Mouse (Mus musculus) neutrophil, adult 5-6 weeks (primary cell): ENCODE results near the gene Slc22a4. TPM values are rescaled to one million over a fixed set of nuclear protein-coding genes. Genes with fewer than 3 reads are reported as not detected.
"Not testable (repeated sequence)": the region's sequence is repeated elsewhere in the genome, so short reads cannot be mapped to it uniquely, and the experiment has no call there.

Experiments used
- ATAC-seq: fragments of 151-379, 151-347 bp; 2 replicates; pipeline ENCODE4 v1.8.0; 2017; ENCODE audit warnings: mild to moderate bottlenecking, moderate TSS enrichment; ENCODE audit not compliant: insufficient number of reproducible peaks, poor library complexity, low FRiP score, severe bottlenecking; ENCODE audit errors: extremely low read depth
- total RNA-seq: library from RNA; stranded (forward); fragments of 200-1000 nt; gene quantifications from 2 replicates; pipeline ENCODE4 v1.2.3, GENCODE M21; 2017

The Slc22a4 gene
- total RNA-seq, 1 experiment from 2014 or later: 2.9 TPM

GRCm38 (mm10) chr11:54011255-54011654 lies 16.6 kb downstream of the Slc22a4 start:
- no peak for ATAC-seq

- ATAC-seq: no peak
These were observed 19.4 kb downstream of the Slc22a4 start for GRCm38 (mm10) chr11:54008416-54008920.

GRCm38 (mm10) chr11:54007717-54008116 lies 20.2 kb downstream of the Slc22a4 start:
- ATAC-seq: no peak

GRCm38 (mm10) chr11:54006901-54007300 lies 21.0 kb downstream of the Slc22a4 start:
- no peak for ATAC-seq

GRCm38 (mm10) chr11:54006362-54006761 lies 21.5 kb downstream of the Slc22a4 start:
- ATAC-seq: not testable (repeated sequence)

- ATAC-seq: no peak
These were observed 23.2 kb downstream of the Slc22a4 start for GRCm38 (mm10) chr11:54004734-54005133.

- ATAC-seq: no peak
These were observed 23.7 kb downstream of the Slc22a4 start for GRCm38 (mm10) chr11:54004221-54004620.

GRCm38 (mm10) chr11:54002761-54003717 lies 24.9 kb downstream of the Slc22a4 start:
- peak; percentile 20; the same call in 1 of the 2 replicates for ATAC-seq

- ATAC-seq: 0 out of 2 replicates have a peak, but pooled peaks have one; percentile 24
These were observed 25.6 kb downstream of the Slc22a4 start for GRCm38 (mm10) chr11:54002147-54002760.

GRCm38 (mm10) chr11:53997661-53998060 lies 30.2 kb downstream of the Slc22a4 start:
- ATAC-seq: no peak

- ATAC-seq: no peak
These were observed 35.6 kb downstream of the Slc22a4 start for GRCm38 (mm10) chr11:53992264-53992663.

GRCm38 (mm10) chr11:53989232-53989631 lies 38.7 kb downstream of the Slc22a4 start:
- no peak for ATAC-seq

- no peak for ATAC-seq
These were observed 39.8 kb downstream of the Slc22a4 start for GRCm38 (mm10) chr11:53988081-53988480.

- no peak for ATAC-seq
These were observed 46.5 kb downstream of the Slc22a4 start for GRCm38 (mm10) chr11:53981396-53981795.

- peak; percentile 66 for ATAC-seq
These were observed 47.9 kb downstream of the Slc22a4 start, which contains the start of gene Slc22a21 for GRCm38 (mm10) chr11:53979788-53980621. TSS of gene Slc22a21 (minus strand) at chr11:53980332.

- ATAC-seq: peak; percentile 28; the same call in 1 of the 2 replicates
These were observed 48.5 kb downstream of the Slc22a4 start for GRCm38 (mm10) chr11:53979456-53979787.

GRCm38 (mm10) chr11:53977672-53978071 lies 50.2 kb downstream of the Slc22a4 start:
- ATAC-seq: no peak

- no peak for ATAC-seq
These were observed 52.3 kb downstream of the Slc22a4 start for GRCm38 (mm10) chr11:53975559-53975958.

- ATAC-seq: no peak
These were observed 68.9 kb downstream of the Slc22a4 start for GRCm38 (mm10) chr11:53958984-53959383.
